Mouse (Mus musculus) stomach, embryonic 16.5 days (tissue): Measurements from ENCODE around the gene Slc12a8. TPM values are rescaled to one million over a fixed set of nuclear protein-coding genes. Genes with fewer than 3 reads are reported as not detected.

ENCODE experiments used
- ATAC-seq: fragments of 200-750 bp; cut with Nextera tagmentation; 2 replicates; pipeline ENCODE4 v1.8.0; 2017; ENCODE audit warnings: moderate number of reproducible peaks, moderate TSS enrichment; ENCODE audit not compliant: insufficient read depth, low FRiP score
- H3K27ac ChIP-seq: fragments of 300-500 bp; sonication (generic); 2 replicates; pipeline ENCODE4 v1.5.1; 2014; ENCODE audit warnings: low read length
- H3K27me3 ChIP-seq: fragments of 300-500 bp; sonication (generic); 2 replicates; pipeline ENCODE4 v1.6.1; 2014; ENCODE audit warnings: low read length, control low read depth, mixed read lengths; ENCODE audit not compliant: control insufficient read depth, insufficient read depth
- H3K36me3 ChIP-seq: fragments of 300-500 bp; sonication (generic); 2 replicates; pipeline ENCODE4 v1.6.1; 2014; ENCODE audit warnings: low read length; ENCODE audit not compliant: control insufficient read depth, insufficient read depth
- H3K4me1 ChIP-seq: fragments of 300-500 bp; sonication (generic); 2 replicates; pipeline ENCODE4 v1.6.1; 2014; ENCODE audit warnings: low read length, control low read depth, mixed read lengths; ENCODE audit not compliant: control insufficient read depth, insufficient read depth
- H3K4me2 ChIP-seq: fragments of 300-500 bp; sonication (generic); 2 replicates; pipeline ENCODE4 v1.6.1; 2014; ENCODE audit warnings: low read depth, low read length, mixed read lengths
- H3K4me3 ChIP-seq: fragments of 300-500 bp; sonication (generic); replicated peaks from 2 replicates; pipeline ENCODE4 v1.5.1; 2014; ENCODE audit warnings: mild to moderate bottlenecking, low read length
- H3K9ac ChIP-seq: fragments of 300-500 bp; sonication (generic); 2 replicates; pipeline ENCODE4 v1.6.1; 2014; ENCODE audit warnings: low read length
- H3K9me3 ChIP-seq: fragments of 300-500 bp; sonication (generic); replicated peaks from 2 replicates; pipeline ENCODE4 v1.6.1; 2016; ENCODE audit warnings: low read length, control low read depth; ENCODE audit not compliant: control insufficient read depth
- WGBS: fragments of 180-500 bp; shearing (Covaris S2); extraction: QIAGEN DNeasy Blood & Tissue Kit; methylation state at CpG from one replicate; pipeline ENCODE4 v1.1.7; 2014; 5-methylcytosine and 5-hydroxymethylcytosine counted together
- polyA plus RNA-seq: library from polyadenylated mRNA; unstranded; fragments of >200 nt; fragmentation: Nextera tagmentation; extraction: Ambion mirVana; gene quantifications from 2 replicates; pipeline ENCODE4 v1.2.1, GENCODE M21; 2015

Gene Slc12a8
- polyA plus RNA-seq, 1 experiment from 2014 or later: 4.2 TPM

GRCm38 (mm10) chr16:33609554-33609953 is 92.4 kb downstream of the Slc12a8 start:
- no peaks in the 10 kb centered on the region for H3K9me3 ChIP-seq
- ATAC-seq: no peak
- 67% methylated on average over 2 of the region's 2 CpGs for WGBS

GRCm38 (mm10) chr16:33610466-33610865 is 93.3 kb downstream of the Slc12a8 start:
- H3K9me3 ChIP-seq: no peaks in the 10 kb centered on the region
- ATAC-seq: no peak
- peaks cover 7% of the 10 kb centered on the region; the same call in 1 of the 2 replicates for H3K4me1 ChIP-seq
- no peaks in the 10 kb centered on the region for H3K36me3 ChIP-seq
- H3K4me3 ChIP-seq: no peak overlapping the region
- H3K27me3 ChIP-seq: no peaks in the 10 kb centered on the region
- H3K4me2 ChIP-seq: no peak overlapping the region
- H3K27ac ChIP-seq: no peak overlapping the region
- 83% methylated on average over 7 of the region's 7 CpGs for WGBS
- H3K9ac ChIP-seq: no peak overlapping the region

More at GRCm38 (mm10) chr16:33609554-33609953, 92.4 kb downstream of the Slc12a8 start:
- Histone ChIP-seq H3K27ac (no peak overlapping the region), H3K4me1 (peaks cover 7% of the 10 kb centered on the region; the same call in 1 of the 2 replicates), H3K9ac (no peak overlapping the region), H3K36me3 (no peaks in the 10 kb centered on the region), H3K4me2 (no peak overlapping the region), H3K27me3 (no peaks in the 10 kb centered on the region), H3K4me3 (no peak overlapping the region)

GRCm38 (mm10) chr16:33611291-33611690 is 94.2 kb downstream of the Slc12a8 start:
- Histone ChIP-seq H3K9ac (no peak overlapping the region), H3K27ac (peak overlapping the region; percentile 38; the same call in 1 of the 2 replicates), H3K4me3 (no peak overlapping the region), H3K4me2 (no peak overlapping the region), H3K4me1 (peaks cover 7% of the 10 kb centered on the region; the same call in 1 of the 2 replicates), H3K36me3 (no peaks in the 10 kb centered on the region), H3K27me3 (no peaks in the 10 kb centered on the region), H3K9me3 (no peaks in the 10 kb centered on the region)
- ATAC-seq: no peak; the same call in 1 of the 2 replicates
- 80% methylated on average over 8 of the region's 8 CpGs for WGBS

- Histone ChIP-seq H3K27ac (peak overlapping the region; percentile 66; the same call in 1 of the 2 replicates), H3K27me3 (no peaks in the 10 kb centered on the region)
- ATAC-seq: peak; percentile 76; the same call in 1 of the 2 replicates
These were observed 95.1 kb downstream of the Slc12a8 start for GRCm38 (mm10) chr16:33612056-33612770.

GRCm38 (mm10) chr16:33615986-33616385 is 98.9 kb downstream of the Slc12a8 start:
- Histone ChIP-seq H3K36me3 (no peaks in the 10 kb centered on the region), H3K4me1 (peaks cover 7% of the 10 kb centered on the region; the same call in 1 of the 2 replicates), H3K9me3 (no peaks in the 10 kb centered on the region), H3K4me3 (no peak overlapping the region), H3K27ac (no peak overlapping the region), H3K27me3 (no peaks in the 10 kb centered on the region), H3K4me2 (no peak overlapping the region), H3K9ac (no peak overlapping the region)
- no peak for ATAC-seq
- WGBS: 86% methylated on average over 3 of the region's 3 CpGs

More at GRCm38 (mm10) chr16:33612056-33612770, 95.1 kb downstream of the Slc12a8 start:
- peaks cover 7% of the 10 kb centered on the region; the same call in 1 of the 2 replicates for H3K4me1 ChIP-seq
- H3K9ac ChIP-seq: no peak overlapping the region
- no peak overlapping the region for H3K4me3 ChIP-seq
- 60% methylated on average over 6 of the region's 6 CpGs for WGBS
- H3K4me2 ChIP-seq: no peak overlapping the region
- no peaks in the 10 kb centered on the region for H3K9me3 ChIP-seq
- H3K36me3 ChIP-seq: no peaks in the 10 kb centered on the region

- ATAC-seq: no peak
- H3K4me2 ChIP-seq: no peak overlapping the region
- WGBS: 43% methylated on average over 3 of the region's 3 CpGs
- no peak overlapping the region for H3K27ac ChIP-seq
- no peaks in the 10 kb centered on the region for H3K27me3 ChIP-seq
- no peaks in the 10 kb centered on the region for H3K36me3 ChIP-seq
- H3K9ac ChIP-seq: no peak overlapping the region
- no peaks in the 10 kb centered on the region for H3K9me3 ChIP-seq
- no peak overlapping the region for H3K4me3 ChIP-seq
- H3K4me1 ChIP-seq: no peaks in the 10 kb centered on the region
These were observed 104.7 kb downstream of the Slc12a8 start for GRCm38 (mm10) chr16:33621836-33622235.

GRCm38 (mm10) chr16:33624586-33624985 is 107.5 kb downstream of the Slc12a8 start:
- no peaks in the 10 kb centered on the region for H3K4me1 ChIP-seq
- H3K4me3 ChIP-seq: no peak overlapping the region
- no peaks in the 10 kb centered on the region for H3K27me3 ChIP-seq
- 92% methylated on average over 9 of the region's 9 CpGs for WGBS
- no peak overlapping the region for H3K4me2 ChIP-seq
- no peaks in the 10 kb centered on the region for H3K9me3 ChIP-seq
- no peak for ATAC-seq
- H3K36me3 ChIP-seq: no peaks in the 10 kb centered on the region
- no peak overlapping the region for H3K9ac ChIP-seq
- no peak overlapping the region for H3K27ac ChIP-seq

GRCm38 (mm10) chr16:33629539-33629938 is 112.4 kb downstream of the Slc12a8 start:
- no peak overlapping the region for H3K9ac ChIP-seq
- ATAC-seq: no peak
- H3K9me3 ChIP-seq: no peaks in the 10 kb centered on the region
- 76% methylated on average over 5 of the region's 5 CpGs for WGBS
- H3K4me1 ChIP-seq: no peaks in the 10 kb centered on the region
- H3K36me3 ChIP-seq: no peaks in the 10 kb centered on the region
- no peaks in the 10 kb centered on the region for H3K27me3 ChIP-seq
- no peak overlapping the region for H3K4me2 ChIP-seq
- no peak overlapping the region for H3K4me3 ChIP-seq
- no peak overlapping the region for H3K27ac ChIP-seq

GRCm38 (mm10) chr16:33635836-33636595 is 118.9 kb downstream of the Slc12a8 start:
- Histone ChIP-seq H3K4me1 (no peaks in the 10 kb centered on the region), H3K4me2 (no peak overlapping the region), H3K9me3 (no peaks in the 10 kb centered on the region), H3K36me3 (no peaks in the 10 kb centered on the region), H3K4me3 (no peak overlapping the region), H3K27me3 (no peaks in the 10 kb centered on the region), H3K9ac (no peak overlapping the region), H3K27ac (no peak overlapping the region)
- ATAC-seq: no peak
- 65% methylated on average over 12 of the region's 12 CpGs for WGBS
